Mouse (Mus musculus) midbrain, embryonic 10.5 days (tissue): Measurements from ENCODE around the gene Syt15. TPM values are rescaled to one million over a fixed set of nuclear protein-coding genes. Genes with fewer than 3 reads are reported as not detected.

Experiments used
- DNase-seq: peaks from one replicate; pipeline ENCODE4 v3.0.0-alpha.2; 2017; ENCODE audit warnings: low spot score
- H3K27ac ChIP-seq: fragments of 300-500 bp; sonication (generic); replicated peaks from 2 replicates; pipeline ENCODE4 v1.5.1; 2016; ENCODE audit warnings: mild to moderate bottlenecking
- H3K27me3 ChIP-seq: fragments of 300-500 bp; sonication (generic); 2 replicates; pipeline ENCODE4 v1.6.1; 2016; ENCODE audit warnings: low read depth, mild to moderate bottlenecking; ENCODE audit not compliant: poor library complexity, severe bottlenecking
- H3K36me3 ChIP-seq: fragments of 300-500 bp; sonication (generic); 2 replicates; pipeline ENCODE4 v1.6.1; 2016; ENCODE audit warnings: mild to moderate bottlenecking, moderate library complexity
- H3K4me1 ChIP-seq: fragments of 300-500 bp; sonication (generic); 2 replicates; pipeline ENCODE4 v1.6.1; 2016
- H3K4me3 ChIP-seq: fragments of 300-500 bp; sonication (generic); 2 replicates; pipeline ENCODE4 v1.5.1; 2016; ENCODE audit warnings: mild to moderate bottlenecking, moderate library complexity
- H3K9me3 ChIP-seq: fragments of 300-500 bp; sonication (generic); replicated peaks from 2 replicates; pipeline ENCODE4 v1.6.1; 2016; ENCODE audit warnings: mild to moderate bottlenecking
- WGBS: fragments of 180-500 bp; shearing (Covaris S2); methylation state at CpG from one replicate; pipeline ENCODE4 v1.1.7; 2016; 5-methylcytosine and 5-hydroxymethylcytosine counted together
- polyA plus RNA-seq: library from polyadenylated mRNA; unstranded; fragments of >200 nt; fragmentation: Nextera tagmentation; extraction: Ambion mirVana; gene quantifications from 2 replicates; pipeline ENCODE4 v1.2.1, GENCODE M21; 2016

Gene Syt15
- polyA plus RNA-seq, 1 experiment from 2014 or later: 0.11 TPM

- no peak for DNase-seq
- no peak overlapping the region for H3K27ac ChIP-seq
- no peaks in the 10 kb centered on the region for H3K4me1 ChIP-seq
- no peaks in the 10 kb centered on the region for H3K27me3 ChIP-seq
- no peak overlapping the region for H3K4me3 ChIP-seq
- H3K36me3 ChIP-seq: no peaks in the 10 kb centered on the region
- 62% methylated on average over 4 of the region's 4 CpGs for WGBS
- H3K9me3 ChIP-seq: no peaks in the 10 kb centered on the region
These were observed 10.3 kb upstream of the Syt15 start for GRCm38 (mm10) chr14:34209080-34209479.

- no peaks in the 10 kb centered on the region for H3K4me1 ChIP-seq
- WGBS: 89% methylated on average over 4 of the region's 4 CpGs
- no peak for DNase-seq
- no peaks in the 10 kb centered on the region for H3K9me3 ChIP-seq
- no peak overlapping the region for H3K4me3 ChIP-seq
- no peaks in the 10 kb centered on the region for H3K36me3 ChIP-seq
- H3K27me3 ChIP-seq: no peaks in the 10 kb centered on the region
- no peak overlapping the region for H3K27ac ChIP-seq
These were observed 9.5 kb upstream of the Syt15 start for GRCm38 (mm10) chr14:34209942-34210341.

GRCm38 (mm10) chr14:34215451-34216127 is 3.8 kb upstream of the Syt15 start:
- H3K4me1 ChIP-seq: peaks cover 7% of the 10 kb centered on the region
- H3K9me3 ChIP-seq: no peaks in the 10 kb centered on the region
- DNase-seq: no peak
- H3K4me3 ChIP-seq: no peak overlapping the region
- peaks cover 26% of the 10 kb centered on the region for H3K27me3 ChIP-seq
- H3K27ac ChIP-seq: no peak overlapping the region
- H3K36me3 ChIP-seq: no peaks in the 10 kb centered on the region
- 84% methylated on average over 6 of the region's 6 CpGs for WGBS

- 7% methylated on average over 29 of the region's 29 CpGs for WGBS
- no peaks in the 10 kb centered on the region for H3K9me3 ChIP-seq
- no peak overlapping the region for H3K27ac ChIP-seq
- peaks cover 7% of the 10 kb centered on the region for H3K4me1 ChIP-seq
- H3K4me3 ChIP-seq: peak overlapping the region; percentile 46
- no peaks in the 10 kb centered on the region for H3K36me3 ChIP-seq
- no peak for DNase-seq
- H3K27me3 ChIP-seq: peaks cover 40% of the 10 kb centered on the region
These were observed 397 bp downstream of the Syt15 start for GRCm38 (mm10) chr14:34219786-34220198.

- Histone ChIP-seq H3K27me3 (peaks cover 40% of the 10 kb centered on the region), H3K27ac (no peak overlapping the region), H3K36me3 (no peaks in the 10 kb centered on the region), H3K4me1 (peaks cover 7% of the 10 kb centered on the region), H3K9me3 (no peaks in the 10 kb centered on the region), H3K4me3 (no peak overlapping the region)
- 80% methylated on average over 5 of the region's 5 CpGs for WGBS
- no peak for DNase-seq
These were observed 1.0 kb downstream of the Syt15 start for GRCm38 (mm10) chr14:34220426-34220825.

GRCm38 (mm10) chr14:34221416-34222077 is 2.2 kb downstream of the Syt15 start:
- H3K36me3 ChIP-seq: no peaks in the 10 kb centered on the region
- no peak overlapping the region for H3K27ac ChIP-seq
- no peak overlapping the region for H3K4me3 ChIP-seq
- 75% methylated on average over 5 of the region's 5 CpGs for WGBS
- H3K4me1 ChIP-seq: peaks cover 7% of the 10 kb centered on the region
- H3K9me3 ChIP-seq: no peaks in the 10 kb centered on the region
- peaks cover 40% of the 10 kb centered on the region for H3K27me3 ChIP-seq
- DNase-seq: no peak

- no peak overlapping the region for H3K27ac ChIP-seq
- H3K9me3 ChIP-seq: no peaks in the 10 kb centered on the region
- H3K4me1 ChIP-seq: peaks cover 7% of the 10 kb centered on the region
- peaks cover 36% of the 10 kb centered on the region for H3K27me3 ChIP-seq
- H3K36me3 ChIP-seq: no peaks in the 10 kb centered on the region
- H3K4me3 ChIP-seq: no peak overlapping the region
- 71% methylated on average over 5 of the region's 5 CpGs for WGBS
- no peak for DNase-seq
These were observed 4.0 kb downstream of the Syt15 start for GRCm38 (mm10) chr14:34223362-34223898.

- H3K4me3 ChIP-seq: no peak overlapping the region
These were observed 6.6 kb downstream of the Syt15 start for GRCm38 (mm10) chr14:34225986-34226385.

GRCm38 (mm10) chr14:34226566-34226965 is 7.2 kb downstream of the Syt15 start:
- no peaks in the 10 kb centered on the region for H3K36me3 ChIP-seq
- H3K27me3 ChIP-seq: peaks cover 4% of the 10 kb centered on the region; the same call in 1 of the 2 replicates
- H3K9me3 ChIP-seq: peaks cover 3% of the 10 kb centered on the region; the same call in 1 of the 2 replicates
- H3K4me1 ChIP-seq: no peaks in the 10 kb centered on the region
- no peak overlapping the region for H3K4me3 ChIP-seq
- DNase-seq: no peak
- H3K27ac ChIP-seq: no peak overlapping the region
- 94% methylated on average over 4 of the region's 4 CpGs for WGBS

More at GRCm38 (mm10) chr14:34225986-34226385, 6.6 kb downstream of the Syt15 start:
- H3K9me3 ChIP-seq: no peaks in the 10 kb centered on the region
- H3K27me3 ChIP-seq: peaks cover 10% of the 10 kb centered on the region
- DNase-seq: no peak
- no peak overlapping the region for H3K27ac ChIP-seq
- 83% methylated on average over 9 of the region's 9 CpGs for WGBS
- no peaks in the 10 kb centered on the region for H3K36me3 ChIP-seq
- H3K4me1 ChIP-seq: no peaks in the 10 kb centered on the region

- Histone ChIP-seq H3K4me1 (no peaks in the 10 kb centered on the region), H3K27ac (no peak overlapping the region), H3K4me3 (no peak overlapping the region), H3K9me3 (peaks cover 3% of the 10 kb centered on the region; the same call in 1 of the 2 replicates), H3K36me3 (no peaks in the 10 kb centered on the region), H3K27me3 (no peaks in the 10 kb centered on the region)
- no peak for DNase-seq
- WGBS: 82% methylated on average over 12 of the region's 12 CpGs
These were observed 8.6 kb downstream of the Syt15 start for GRCm38 (mm10) chr14:34227981-34228380.

- Histone ChIP-seq H3K27me3 (no peaks in the 10 kb centered on the region), H3K36me3 (no peaks in the 10 kb centered on the region)
- WGBS: 92% methylated on average over 10 of the region's 10 CpGs
These were observed 9.6 kb downstream of the Syt15 start for GRCm38 (mm10) chr14:34228830-34229506.

GRCm38 (mm10) chr14:34232340-34232739 is 12.9 kb downstream of the Syt15 start:
- DNase-seq: no peak
- no peak overlapping the region for H3K4me3 ChIP-seq
- H3K4me1 ChIP-seq: peaks cover 7% of the 10 kb centered on the region
- WGBS: 54% methylated on average over 7 of the region's 7 CpGs
- no peak overlapping the region for H3K27ac ChIP-seq
- no peaks in the 10 kb centered on the region for H3K27me3 ChIP-seq
- no peaks in the 10 kb centered on the region for H3K36me3 ChIP-seq
- peaks cover 3% of the 10 kb centered on the region; the same call in 1 of the 2 replicates for H3K9me3 ChIP-seq

More at GRCm38 (mm10) chr14:34228830-34229506, 9.6 kb downstream of the Syt15 start:
- no peak overlapping the region for H3K4me3 ChIP-seq
- no peaks in the 10 kb centered on the region for H3K4me1 ChIP-seq
- DNase-seq: no peak
- no peak overlapping the region for H3K27ac ChIP-seq
- peaks cover 3% of the 10 kb centered on the region; the same call in 1 of the 2 replicates for H3K9me3 ChIP-seq
